Mouse (Mus musculus) lung, adult 2 months (tissue): ENCODE results near the gene Gm12169.

ENCODE experiments used
- CTCF ChIP-seq: fragments of 200-500 bp; IDR thresholded peaks from 2 replicates; pipeline ENCODE4 v1.5.1; 2011; ENCODE audit warnings: mild to moderate bottlenecking, low read length, control low read depth; ENCODE audit not compliant: insufficient read depth
- POLR2A ChIP-seq: fragments of 200-500 bp; IDR thresholded peaks from 2 replicates; pipeline ENCODE4 v1.6.1; 2011; ENCODE audit warnings: low read depth, mild to moderate bottlenecking, control low read depth, low read length, borderline replicate concordance; ENCODE audit errors: extremely low read depth

DNA sequence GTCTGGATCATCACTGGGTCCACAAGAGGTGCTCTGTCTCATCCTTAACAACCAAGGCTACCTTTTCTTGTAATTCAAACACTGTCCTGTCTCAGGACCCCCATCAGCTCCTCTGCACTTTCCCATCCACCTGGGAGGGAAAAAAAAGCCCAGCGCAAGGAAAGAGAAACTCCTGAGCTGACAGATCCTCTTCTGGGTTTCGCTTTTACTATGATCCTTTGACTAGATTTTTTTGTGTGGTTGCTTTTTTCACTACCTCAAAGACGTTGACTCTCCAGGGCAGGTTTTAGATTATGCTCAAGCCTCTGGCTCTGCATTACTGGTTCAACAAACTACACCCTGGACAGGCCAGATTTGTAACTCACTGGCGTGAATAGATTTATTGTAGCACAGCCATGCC is 6.1 kb downstream of the Gm12169 start:
- no peak for TF ChIP-seq CTCF
- no peak for TF ChIP-seq POLR2A
